Mouse (Mus musculus) kidney, adult 18-20 months (tissue): ENCODE results near the gene Olfr1162.
"Not testable (repeated sequence)": the region's sequence is repeated elsewhere in the genome, so short reads cannot be mapped to it uniquely, and the experiment has no call there.

ENCODE experiments used
- DNase-seq: peaks from one replicate; pipeline ENCODE4 v3.0.0; 2021

The Olfr1162 gene

GRCm38 (mm10) chr2:88051029-88051428 lies at the start of gene Olfr1162:
TSS of gene Olfr1162 (minus strand) at chr2:88051129.
- no peak for DNase-seq

- no peak for DNase-seq
Observed at GRCm38 (mm10) chr2:88093866-88094265, 42.9 kb upstream of the Olfr1162 start, which contains the start of gene Olfr1164. TSS of gene Olfr1164 (minus strand) at chr2:88093966.

- no peak for DNase-seq
Observed at GRCm38 (mm10) chr2:88071730-88072129, 20.8 kb upstream of the Olfr1162 start, which contains the start of gene Olfr1163. TSS of gene Olfr1163 (minus strand) at chr2:88071830.

DNA sequence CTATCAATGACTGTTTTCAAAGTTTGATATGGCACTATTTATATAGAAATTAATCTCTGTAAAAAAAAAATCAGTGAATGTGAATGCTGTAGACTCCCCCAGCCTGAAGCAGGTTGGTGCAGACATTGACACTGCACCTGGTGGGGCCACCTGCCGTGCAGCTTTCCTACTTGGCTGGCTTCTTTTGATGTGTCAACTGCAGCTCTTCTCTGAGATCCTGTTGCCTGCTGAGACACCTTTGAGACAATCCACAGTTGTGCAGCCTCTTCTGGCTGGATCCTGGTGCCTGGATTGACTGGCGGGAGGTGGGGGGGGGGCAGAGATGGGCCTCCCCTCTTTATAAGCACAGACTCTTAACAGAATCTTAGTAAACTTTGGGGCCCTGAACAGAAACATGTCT lies 12.7 kb upstream of the Olfr1162 start:
- no peak for DNase-seq

DNA sequence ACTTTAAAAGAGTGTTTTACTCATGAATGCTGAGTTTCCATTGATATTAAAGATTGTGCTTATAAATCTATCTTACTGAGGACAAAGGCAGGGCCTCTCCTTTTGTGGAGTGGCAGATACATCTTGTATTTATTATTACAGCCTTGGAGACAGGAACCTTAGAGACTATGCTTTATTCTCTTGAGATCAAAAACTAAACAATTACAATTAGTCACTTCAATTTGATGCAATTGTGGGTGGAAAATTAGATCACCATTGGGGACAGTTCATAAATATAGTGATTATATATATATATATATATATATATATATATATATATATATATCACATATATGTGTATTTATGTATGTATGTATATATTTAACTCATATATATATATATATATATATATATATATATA lies 13.3 kb downstream of the Olfr1162 start, which contains the start of gene Olfr73:
Olfr73 (minus strand) TSS at position 101 of the 400 bp plus-strand sequence.
- DNase-seq: no peak

DNA sequence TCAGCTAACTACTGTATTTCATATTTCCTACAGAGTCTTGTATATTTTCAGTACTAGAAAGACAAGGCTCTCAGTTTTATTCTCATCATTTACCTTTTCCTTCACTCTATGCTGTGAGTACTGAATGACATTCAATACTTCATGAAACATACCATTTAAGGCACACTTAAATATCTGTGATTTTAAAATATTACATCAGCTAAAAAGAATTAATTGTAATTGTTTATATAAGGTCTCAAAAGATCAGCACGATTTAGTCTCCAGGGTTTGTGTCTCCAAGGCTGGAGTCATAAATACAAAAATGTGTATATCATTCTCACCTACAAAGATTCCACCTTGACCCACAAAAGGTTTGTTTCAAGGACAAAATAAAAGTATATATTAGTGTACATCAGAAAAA lies 28.5 kb downstream of the Olfr1162 start, which contains the start of gene Olfr1161:
Olfr1161 (plus strand) TSS at position 301 of the 400 bp plus-strand sequence.
- DNase-seq: not testable (repeated sequence)

GRCm38 (mm10) chr2:88007515-88008318 lies 43.2 kb downstream of the Olfr1162 start, which contains the start of gene Olfr1160:
TSS of gene Olfr1160 (minus strand) at chr2:88008268.
- no peak for DNase-seq
